Mouse (Mus musculus): Measurements from ENCODE around the gene Thra. TPM values are rescaled to one million over a fixed set of nuclear protein-coding genes. Genes with fewer than 3 reads are reported as not detected.

Thra gene
- total RNA-seq, 2 experiments from 2014 or later = 24.2 to 39.5 TPM

DNA sequence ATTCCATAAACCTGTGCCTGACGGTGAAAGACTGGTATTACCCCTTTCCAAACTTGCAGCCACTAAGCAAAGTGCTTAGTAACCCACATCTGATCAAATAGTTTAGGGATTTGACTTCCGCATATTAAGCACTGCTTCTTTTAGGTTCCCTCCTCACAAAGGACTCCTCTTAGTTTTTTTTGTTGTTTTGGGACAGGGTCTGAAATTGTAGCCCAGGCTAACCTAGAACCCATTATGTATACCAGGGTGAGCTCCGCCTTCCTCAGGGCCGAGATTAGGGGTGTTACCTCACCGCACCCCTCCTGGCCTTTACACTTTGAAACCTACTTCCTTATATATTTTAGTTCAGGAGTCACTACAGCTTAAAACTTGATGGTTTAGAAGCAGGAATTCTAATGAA lies 49.4 kb downstream of the Thra start:
- no peak for ATAC-seq (replicated peaks; ENCODE audit: poor library complexity, severe bottlenecking)

- no peak for ATAC-seq (replicated peaks; ENCODE audit: poor library complexity, severe bottlenecking)
Measured at GRCm38 (mm10) chr11:98790631-98791205, 50.3 kb downstream of the Thra start.

- ATAC-seq (replicated peaks; ENCODE audit: poor library complexity, severe bottlenecking) = no peak
Measured at GRCm38 (mm10) chr11:98791448-98791847, 51.0 kb downstream of the Thra start.

DNA sequence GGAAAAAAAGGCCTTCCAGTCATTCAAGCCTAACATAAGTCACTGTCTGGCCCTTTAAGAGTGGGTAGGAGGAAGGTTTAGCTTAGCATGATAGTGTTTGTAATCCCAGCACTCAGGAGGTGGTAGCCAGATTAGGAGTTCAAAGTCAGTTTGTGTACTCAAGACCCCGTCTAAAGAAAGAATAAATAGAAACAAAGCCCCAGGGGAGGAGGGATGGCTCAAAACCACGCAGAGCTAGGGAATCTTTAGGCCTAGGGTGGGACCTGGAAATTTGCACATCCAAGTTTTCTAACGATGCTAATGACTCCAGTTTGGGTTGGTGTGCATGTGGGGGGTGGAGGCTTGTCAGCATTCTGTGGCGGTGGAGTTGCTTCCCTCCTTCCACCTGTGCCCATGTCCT lies 51.6 kb downstream of the Thra start:
- ATAC-seq (replicated peaks; ENCODE audit: poor library complexity, severe bottlenecking) = no peak

DNA sequence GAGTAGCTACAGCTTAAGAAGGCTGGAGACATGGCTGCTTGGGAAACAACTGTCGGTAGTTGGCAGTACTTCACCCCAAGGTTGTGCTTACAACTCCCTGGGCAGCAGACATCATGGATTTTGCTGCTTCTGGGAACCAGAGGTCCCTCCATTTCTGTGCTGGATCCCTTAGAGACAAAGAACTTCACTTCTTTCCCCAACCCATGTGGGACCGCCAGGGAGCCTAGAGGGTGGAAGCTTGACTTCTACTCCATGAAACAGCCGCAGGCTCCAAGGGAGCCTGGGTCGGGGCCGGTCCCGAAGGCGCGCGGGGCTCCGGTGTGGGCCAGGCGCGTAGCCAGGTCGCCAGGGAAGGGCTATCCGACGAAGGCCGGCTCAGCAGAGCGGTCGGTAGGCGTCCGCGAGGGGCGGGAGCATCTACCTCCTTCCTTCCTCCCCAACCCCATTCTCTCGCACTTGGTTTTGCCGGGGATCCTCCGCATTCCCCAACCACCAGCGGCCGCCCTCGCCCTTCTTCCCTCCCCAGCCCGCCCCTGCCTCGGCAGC lies 54.1 kb downstream of the Thra start:
- peak; percentile 52 for ATAC-seq (replicated peaks; ENCODE audit: poor library complexity, severe bottlenecking)

GRCm38 (mm10) chr11:98795015-98795713 lies 54.7 kb downstream of the Thra start, which contains the start of gene Msl1:
Gene Msl1 (plus strand): TSS chr11:98795516.
- peak; percentile 71 for ATAC-seq (replicated peaks; ENCODE audit: poor library complexity, severe bottlenecking)

GRCm38 (mm10) chr11:98795714-98796514 lies 55.5 kb downstream of the Thra start:
- peak; percentile 17; the same call in 1 of the 2 replicates for ATAC-seq (replicated peaks; ENCODE audit: poor library complexity, severe bottlenecking)

DNA sequence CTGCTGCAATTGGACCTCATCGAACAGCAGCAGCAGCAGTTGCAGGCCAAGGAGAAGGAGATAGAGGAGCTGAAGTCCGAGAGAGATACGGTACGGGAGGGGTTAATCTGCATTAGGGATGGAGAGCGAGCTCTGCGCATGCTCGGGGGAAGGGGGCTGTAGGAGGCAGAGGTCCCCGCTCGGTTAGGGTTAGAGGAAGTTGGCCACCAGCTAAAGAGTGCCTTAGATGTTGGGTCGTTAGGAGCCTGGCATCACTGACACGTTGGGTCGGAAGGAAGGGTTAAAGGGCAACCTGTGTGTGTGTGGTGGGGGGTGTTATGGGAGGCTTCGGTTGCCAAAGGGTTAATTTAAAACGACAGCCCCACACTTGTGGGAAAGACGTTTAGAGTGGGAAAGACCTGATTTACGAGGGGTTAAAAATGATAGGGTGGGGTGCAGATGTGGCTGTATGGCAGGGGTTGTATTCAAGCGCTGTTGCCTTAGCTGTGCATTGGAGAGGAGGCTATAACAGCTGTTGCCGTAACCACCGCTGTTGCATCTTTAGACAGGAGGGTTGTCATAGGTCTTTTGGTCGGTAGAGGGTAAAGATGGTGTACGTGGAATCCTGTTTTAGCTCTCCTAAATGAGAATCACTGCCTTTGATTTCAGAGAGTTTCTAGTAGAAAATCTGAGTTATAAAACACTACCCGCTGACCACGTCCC lies 56.2 kb downstream of the Thra start:
- ATAC-seq (replicated peaks; ENCODE audit: poor library complexity, severe bottlenecking) = peak; percentile 47

DNA sequence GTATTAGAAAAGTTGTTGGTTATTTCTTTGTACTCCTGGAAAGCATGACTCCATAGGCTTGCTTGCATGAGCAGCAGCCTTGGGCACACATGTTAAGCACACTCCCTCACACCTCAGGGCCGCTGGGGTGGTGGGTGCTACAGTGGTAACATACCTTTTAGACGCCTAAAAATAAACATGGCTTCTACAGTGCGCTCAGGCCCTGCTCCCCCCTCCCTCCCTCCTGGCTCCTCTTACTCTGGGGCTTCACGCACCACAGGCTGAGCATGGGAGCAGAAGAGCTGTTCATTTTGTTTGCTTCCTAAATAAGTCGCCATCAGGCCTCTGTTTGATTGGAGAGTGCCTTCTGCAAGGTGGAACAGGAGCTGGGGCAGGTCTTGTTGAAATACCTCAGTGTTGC lies 56.9 kb downstream of the Thra start:
- ATAC-seq (replicated peaks; ENCODE audit: poor library complexity, severe bottlenecking) = no peak

DNA sequence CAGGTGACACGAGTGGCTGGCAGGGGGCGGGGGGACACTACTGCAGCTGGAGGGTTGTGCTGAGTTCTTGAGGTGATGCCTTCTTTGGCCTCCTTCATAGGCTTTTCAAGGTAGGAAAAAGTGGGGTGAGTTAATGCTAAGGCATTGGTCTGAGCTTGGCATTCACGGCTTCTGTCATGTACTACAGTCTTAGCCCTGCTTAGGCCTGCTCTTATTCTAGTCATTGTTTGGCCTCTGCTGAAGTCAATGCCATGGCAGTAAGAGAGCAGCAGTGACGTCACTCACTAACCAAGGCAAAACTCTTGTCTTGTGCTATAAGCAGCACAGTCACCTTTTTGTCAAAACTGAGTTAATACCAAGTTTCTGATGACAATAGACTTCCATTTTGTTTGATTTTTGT lies 57.5 kb downstream of the Thra start:
- no peak for ATAC-seq (replicated peaks; ENCODE audit: poor library complexity, severe bottlenecking)

DNA sequence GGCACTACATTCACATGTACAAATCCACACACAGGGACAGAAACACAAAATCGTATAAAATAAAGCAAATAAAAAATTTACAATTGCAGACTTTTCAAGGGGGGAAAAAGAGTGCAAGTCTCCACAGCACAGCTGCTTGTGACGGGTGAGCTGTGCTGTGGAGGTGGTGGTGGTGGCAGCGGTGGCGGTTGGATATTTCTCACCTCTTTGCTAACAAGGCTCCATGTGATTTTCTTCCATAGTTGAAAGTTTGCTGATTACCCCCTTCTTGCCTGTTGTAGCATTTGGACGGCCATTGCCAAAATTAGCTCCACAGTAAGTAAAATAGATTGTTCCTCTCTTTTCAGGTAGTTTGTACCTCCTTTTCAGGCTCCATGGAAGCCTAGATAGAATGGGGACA lies 64.2 kb downstream of the Thra start, which contains the start of gene Casc3:
Casc3 (plus strand) TSS at position 301 of the 400 bp plus-strand sequence.
- no peak for ATAC-seq (replicated peaks; ENCODE audit: poor library complexity, severe bottlenecking)

DNA sequence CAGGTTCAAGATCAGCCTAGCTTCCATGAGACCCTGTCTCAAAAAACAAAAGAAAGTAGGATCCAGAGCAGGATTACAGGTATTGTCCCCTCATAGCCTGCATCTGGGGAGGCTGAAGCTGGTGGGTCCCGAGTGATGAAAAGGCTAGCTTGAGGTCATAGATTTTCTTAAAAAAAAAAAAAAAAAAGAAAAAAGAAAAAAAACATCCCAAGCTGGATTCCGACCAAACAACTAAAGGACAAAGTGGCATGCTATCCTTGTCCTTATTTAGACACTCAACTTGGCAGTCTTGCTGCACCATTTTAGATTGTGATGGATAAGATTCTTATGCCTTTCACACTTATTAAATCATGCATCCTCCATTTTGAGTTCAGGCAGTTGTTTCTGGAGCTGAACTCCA lies 68.0 kb downstream of the Thra start:
- no peak for ATAC-seq (replicated peaks; ENCODE audit: poor library complexity, severe bottlenecking)

DNA sequence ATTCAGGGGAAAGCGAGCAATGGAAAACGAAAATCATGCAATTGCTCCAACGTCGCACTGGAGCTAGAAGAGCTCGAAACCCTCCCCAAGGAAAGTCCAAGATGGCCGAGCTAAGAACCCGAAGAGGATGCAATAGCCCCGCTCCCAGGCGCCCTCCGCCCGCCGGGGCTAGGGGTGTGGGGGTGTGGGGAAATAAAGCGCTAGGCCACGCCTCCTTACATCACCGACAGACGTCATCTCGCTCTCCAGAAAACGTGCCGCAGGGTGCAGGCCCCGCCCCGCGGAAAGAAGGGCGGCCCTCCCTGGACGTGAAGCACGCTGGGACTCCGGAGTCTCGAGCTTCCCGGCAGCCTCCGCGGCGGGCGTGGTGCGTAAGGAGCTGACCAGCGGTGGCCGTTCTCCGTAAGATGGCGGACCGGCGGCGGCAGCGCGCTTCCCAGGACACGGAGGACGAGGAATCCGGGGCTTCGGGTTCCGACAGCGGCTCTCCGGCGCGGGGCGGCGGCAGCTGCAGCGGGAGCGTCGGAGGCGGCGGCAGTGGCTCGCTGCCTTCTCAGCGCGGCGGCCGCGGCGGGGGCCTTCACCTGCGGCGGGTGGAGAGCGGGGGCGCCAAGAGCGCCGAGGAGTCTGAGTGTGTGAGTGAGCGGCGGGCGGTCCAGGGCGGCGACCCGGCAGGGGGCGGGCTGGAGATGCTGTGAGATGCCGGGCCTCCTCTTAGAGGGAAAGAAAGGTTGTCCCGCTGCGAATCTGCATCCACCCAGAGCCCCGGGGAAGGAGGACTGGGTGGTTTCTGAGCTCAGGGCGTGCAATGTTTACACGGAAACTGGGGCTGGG lies 69.2 kb downstream of the Thra start:
- peak; percentile 96 for ATAC-seq (replicated peaks; ENCODE audit: poor library complexity, severe bottlenecking)

DNA sequence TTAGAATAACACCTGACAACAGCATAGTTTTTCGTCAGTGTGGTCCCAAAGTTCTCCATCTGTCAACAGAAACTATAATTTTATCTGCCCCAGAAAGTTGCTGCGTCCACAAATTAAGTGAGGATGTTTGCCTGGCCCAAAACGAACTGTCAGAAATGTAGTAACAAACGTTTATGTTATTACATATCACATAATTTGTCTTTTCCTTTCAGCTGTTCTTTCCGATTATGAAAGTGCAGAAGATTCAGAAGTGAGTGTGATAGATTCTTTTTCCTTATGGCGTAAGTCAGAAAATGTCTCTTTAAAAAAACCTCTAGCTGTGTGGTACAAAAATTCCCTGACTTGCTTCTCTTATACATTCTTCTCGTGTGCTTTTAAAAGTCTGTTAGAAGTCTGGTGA lies 70.2 kb downstream of the Thra start:
- no peak for ATAC-seq (replicated peaks; ENCODE audit: poor library complexity, severe bottlenecking)

DNA sequence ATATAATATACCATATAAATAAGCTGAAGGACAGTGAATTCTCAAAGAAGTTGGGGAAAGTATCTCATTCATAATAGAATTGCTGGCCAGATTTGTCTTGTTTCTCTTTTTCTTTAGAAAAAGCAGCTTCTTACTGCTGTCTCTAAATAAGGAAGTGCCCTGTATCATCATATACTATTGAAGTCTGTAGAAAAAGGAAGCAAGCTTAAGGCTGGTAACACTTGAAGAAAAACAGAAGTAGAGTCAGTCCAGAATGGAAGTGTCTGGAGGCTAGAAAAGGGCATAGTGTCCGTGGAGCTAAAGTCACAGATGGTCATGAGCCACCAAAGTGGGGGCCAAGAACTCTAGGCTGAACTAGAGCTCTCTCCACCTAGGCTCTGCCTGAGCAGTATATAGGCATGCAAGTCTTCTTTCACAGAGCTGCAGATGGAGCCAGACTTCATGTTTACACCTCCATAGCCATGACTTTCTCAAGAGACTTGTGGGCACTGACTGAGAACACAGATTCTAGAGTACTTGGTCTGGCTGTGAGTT lies 76.3 kb downstream of the Thra start:
- ATAC-seq (replicated peaks; ENCODE audit: poor library complexity, severe bottlenecking) = peak; percentile 99
